Mouse (Mus musculus) midbrain, embryonic 13.5 days (tissue): Measurements from ENCODE around the gene Dpp6. TPM values are rescaled to one million over a fixed set of nuclear protein-coding genes. Genes with fewer than 3 reads are reported as not detected.

Experiments used
- ATAC-seq: fragments of 200-750 bp; cut with Nextera tagmentation; 2 replicates; pipeline ENCODE4 v1.8.0; 2017; ENCODE audit warnings: mild to moderate bottlenecking, moderate TSS enrichment, moderate library complexity
- H3K27ac ChIP-seq: fragments of 300-500 bp; sonication (generic); 2 replicates; pipeline ENCODE4 v1.5.1; 2015; ENCODE audit warnings: inconsistent platforms, mild to moderate bottlenecking, moderate library complexity
- H3K27me3 ChIP-seq: fragments of 300-500 bp; sonication (generic); 2 replicates; pipeline ENCODE4 v1.6.1; 2015; ENCODE audit warnings: mild to moderate bottlenecking, inconsistent platforms
- H3K36me3 ChIP-seq: fragments of 300-500 bp; sonication (generic); 2 replicates; pipeline ENCODE4 v1.6.1; 2015; ENCODE audit warnings: mild to moderate bottlenecking, inconsistent platforms
- H3K4me1 ChIP-seq: fragments of 300-500 bp; sonication (generic); replicated peaks from 2 replicates; pipeline ENCODE4 v1.6.1; 2015; ENCODE audit warnings: inconsistent platforms
- H3K4me2 ChIP-seq: fragments of 300-500 bp; sonication (generic); replicated peaks from 2 replicates; pipeline ENCODE4 v1.6.1; 2015; ENCODE audit warnings: moderate library complexity, mild to moderate bottlenecking, inconsistent platforms
- H3K4me3 ChIP-seq: fragments of 300-500 bp; sonication (generic); replicated peaks from 2 replicates; pipeline ENCODE4 v1.5.1; 2015; ENCODE audit warnings: mild to moderate bottlenecking, inconsistent platforms
- H3K9ac ChIP-seq: fragments of 300-500 bp; sonication (generic); replicated peaks from 2 replicates; pipeline ENCODE4 v1.6.1; 2015; ENCODE audit warnings: mild to moderate bottlenecking, inconsistent platforms
- H3K9me3 ChIP-seq: fragments of 300-500 bp; sonication (generic); 2 replicates; pipeline ENCODE4 v1.6.1; 2016; ENCODE audit warnings: mild to moderate bottlenecking, inconsistent platforms
- WGBS: fragments of 180-500 bp; shearing (Covaris S2); methylation state at CpG from one replicate; pipeline ENCODE4 v1.1.7; 2015; 5-methylcytosine and 5-hydroxymethylcytosine counted together
- polyA plus RNA-seq: library from polyadenylated mRNA; unstranded; fragments of >200 nt; fragmentation: Nextera tagmentation; extraction: Ambion mirVana; gene quantifications from 2 replicates; pipeline ENCODE4 v1.2.1, GENCODE M21; 2015

Gene Dpp6
- polyA plus RNA-seq, 1 experiment from 2014 or later = 46.4 TPM

DNA sequence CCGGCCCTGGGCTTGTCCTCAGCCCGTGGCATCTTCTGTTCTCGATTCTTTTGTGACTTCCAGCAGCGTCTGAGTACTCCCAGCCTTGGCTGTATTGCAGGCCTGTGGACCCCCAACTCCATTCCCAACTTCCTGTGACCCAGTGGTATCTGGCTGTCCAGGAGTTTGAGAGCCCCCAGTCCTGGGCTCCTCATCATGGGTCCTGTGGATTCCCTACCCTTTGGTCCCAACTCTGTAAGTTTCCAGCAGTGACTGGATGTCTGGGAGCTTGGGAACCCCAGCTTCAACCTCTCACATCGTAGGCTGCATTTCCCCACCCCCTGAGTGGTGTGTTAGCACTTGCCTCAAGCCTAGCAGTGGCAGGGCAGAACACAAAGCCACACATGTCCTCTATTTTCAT, 220.8 kb downstream of the Dpp6 start:
- no peak for ATAC-seq
- Histone ChIP-seq H3K27ac (no peak overlapping the region), H3K4me1 (no peaks in the 10 kb centered on the region), H3K9me3 (no peaks in the 10 kb centered on the region), H3K36me3 (no peaks in the 10 kb centered on the region), H3K9ac (no peak overlapping the region), H3K27me3 (no peaks in the 10 kb centered on the region), H3K4me2 (no peak overlapping the region), H3K4me3 (no peak overlapping the region)
- WGBS = 68% methylated on average over 5 of the region's 5 CpGs

DNA sequence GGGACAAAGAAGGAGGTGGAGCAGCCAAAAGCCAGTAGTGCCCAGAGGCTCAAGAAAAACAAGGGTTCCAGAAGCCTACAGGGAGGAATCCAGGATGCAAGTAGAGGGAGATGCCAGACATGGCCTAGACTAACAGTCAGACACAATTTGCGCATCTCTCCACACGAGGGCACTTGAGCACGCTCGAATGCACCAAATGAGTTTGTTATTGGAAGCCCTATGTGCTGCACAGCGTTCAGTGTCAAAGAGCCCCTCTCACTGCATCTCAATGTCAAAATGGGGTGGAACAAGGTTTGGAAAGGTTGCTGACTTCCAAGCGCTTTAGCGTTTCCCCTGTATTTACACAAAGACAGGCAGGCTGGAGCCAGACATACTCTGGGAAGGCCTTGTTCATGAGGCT, 231.2 kb downstream of the Dpp6 start:
- WGBS = 16% methylated on average over 7 of the region's 7 CpGs
- ATAC-seq = peak; percentile 75

DNA sequence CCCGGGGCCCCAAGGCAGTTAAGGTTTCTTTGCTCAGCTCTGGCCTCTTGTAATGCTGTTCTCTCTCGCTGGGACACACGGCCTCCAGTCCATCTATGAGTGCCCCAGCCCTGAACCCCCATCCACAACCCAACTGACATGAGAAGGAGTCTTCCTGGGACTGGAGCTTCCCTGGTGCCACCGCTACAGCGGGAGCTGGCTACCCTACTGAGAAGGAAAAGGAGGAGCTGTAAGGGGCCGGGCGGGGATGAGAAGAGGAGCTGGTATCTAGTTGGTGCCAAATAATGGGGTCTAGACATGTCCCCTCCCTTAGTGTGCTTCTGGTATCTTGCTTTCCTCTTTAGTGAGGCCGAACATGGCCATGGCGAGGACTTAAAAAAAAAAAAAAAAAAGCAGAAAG, 231.9 kb downstream of the Dpp6 start:
- Histone ChIP-seq H3K27ac (peak overlapping the region; percentile 51; the same call in 1 of the 2 replicates), H3K27me3 (peaks cover 3% of the 10 kb centered on the region; the same call in 1 of the 2 replicates), H3K4me3 (peak overlapping the region; percentile 64), H3K4me2 (peak overlapping the region; percentile 91), H3K9me3 (no peaks in the 10 kb centered on the region), H3K9ac (peak overlapping the region; percentile 85), H3K4me1 (peaks cover 22% of the 10 kb centered on the region), H3K36me3 (no peaks in the 10 kb centered on the region)
- ATAC-seq = peak; percentile 66
- WGBS = 5% methylated on average over 9 of the region's 9 CpGs

More for the DNA sequence above, 231.2 kb downstream of the Dpp6 start:
- Histone ChIP-seq H3K27ac (no peak overlapping the region), H3K27me3 (peaks cover 3% of the 10 kb centered on the region; the same call in 1 of the 2 replicates), H3K9ac (no peak overlapping the region), H3K4me2 (no peak overlapping the region), H3K9me3 (no peaks in the 10 kb centered on the region), H3K4me3 (no peak overlapping the region), H3K4me1 (peaks cover 22% of the 10 kb centered on the region), H3K36me3 (no peaks in the 10 kb centered on the region)

DNA sequence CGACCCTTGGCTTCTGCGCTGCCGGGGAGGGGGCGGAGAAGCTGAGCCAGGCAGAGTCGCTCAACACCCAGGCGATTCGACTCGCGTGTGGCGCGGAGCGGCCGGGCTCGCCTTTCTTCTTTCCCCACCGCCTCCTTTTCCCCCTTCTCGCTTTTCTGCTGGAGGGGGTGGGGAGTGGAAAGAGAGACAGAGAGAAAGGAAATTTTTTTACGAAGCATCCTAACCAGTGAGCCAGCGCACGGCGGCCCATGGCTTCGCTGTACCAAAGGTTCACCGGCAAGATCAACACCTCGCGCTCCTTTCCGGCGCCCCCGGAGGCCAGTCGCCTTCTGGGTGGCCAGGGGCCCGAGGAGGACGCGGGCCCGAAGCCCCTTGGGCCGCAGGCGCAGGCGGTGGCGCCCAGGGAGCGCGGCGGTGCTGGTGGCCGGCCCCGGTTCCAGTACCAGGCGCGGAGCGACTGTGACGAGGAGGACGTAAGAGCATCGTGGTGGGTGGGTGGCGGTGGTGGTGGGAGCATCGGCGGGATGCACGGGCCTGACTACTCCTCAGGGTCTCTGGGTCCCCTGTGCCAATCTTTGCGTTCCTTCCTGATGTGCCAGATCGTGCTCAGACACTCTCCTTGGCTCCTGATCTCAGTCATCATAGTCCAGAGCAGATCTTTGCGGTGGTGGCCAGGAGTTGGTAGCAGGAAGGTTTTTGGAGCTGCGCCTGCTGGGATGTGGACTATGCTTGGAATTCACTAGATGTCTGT, 232.5 kb downstream of the Dpp6 start:
- ATAC-seq = peak; percentile 76
- Histone ChIP-seq H3K9me3 (no peaks in the 10 kb centered on the region), H3K4me3 (peak overlapping the region; percentile 64), H3K9ac (peak overlapping the region; percentile 85), H3K36me3 (no peaks in the 10 kb centered on the region), H3K4me1 (peaks cover 22% of the 10 kb centered on the region), H3K27me3 (peaks cover 3% of the 10 kb centered on the region; the same call in 1 of the 2 replicates), H3K4me2 (peak overlapping the region; percentile 91), H3K27ac (peak overlapping the region; percentile 51)
- WGBS = 1% methylated on average over 54 of the region's 55 CpGs

DNA sequence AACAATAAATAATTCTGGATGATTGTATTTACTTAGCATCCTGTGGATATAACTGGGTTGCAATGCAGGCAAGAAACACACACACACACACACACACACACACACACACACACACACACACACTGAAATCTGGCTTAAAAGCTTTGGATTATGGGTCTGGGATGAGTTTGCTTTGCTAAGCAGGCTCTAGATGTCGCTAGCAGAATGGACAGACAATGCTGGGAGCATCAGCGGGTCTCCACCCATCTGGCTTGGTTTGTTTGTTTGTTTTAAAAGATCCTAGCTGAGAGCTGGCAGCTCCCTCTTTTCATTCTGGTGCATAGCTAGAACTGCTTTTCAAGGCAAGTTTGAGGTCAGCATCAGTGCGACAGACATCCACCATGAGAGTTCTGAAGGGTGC, 234.2 kb downstream of the Dpp6 start:
- Histone ChIP-seq H3K4me1 (peaks cover 22% of the 10 kb centered on the region), H3K27me3 (peaks cover 3% of the 10 kb centered on the region; the same call in 1 of the 2 replicates), H3K4me3 (no peak overlapping the region), H3K36me3 (no peaks in the 10 kb centered on the region), H3K4me2 (no peak overlapping the region), H3K27ac (no peak overlapping the region), H3K9ac (no peak overlapping the region), H3K9me3 (no peaks in the 10 kb centered on the region)
- ATAC-seq = no peak
- 35% methylated on average over 3 of the region's 3 CpGs for WGBS

DNA sequence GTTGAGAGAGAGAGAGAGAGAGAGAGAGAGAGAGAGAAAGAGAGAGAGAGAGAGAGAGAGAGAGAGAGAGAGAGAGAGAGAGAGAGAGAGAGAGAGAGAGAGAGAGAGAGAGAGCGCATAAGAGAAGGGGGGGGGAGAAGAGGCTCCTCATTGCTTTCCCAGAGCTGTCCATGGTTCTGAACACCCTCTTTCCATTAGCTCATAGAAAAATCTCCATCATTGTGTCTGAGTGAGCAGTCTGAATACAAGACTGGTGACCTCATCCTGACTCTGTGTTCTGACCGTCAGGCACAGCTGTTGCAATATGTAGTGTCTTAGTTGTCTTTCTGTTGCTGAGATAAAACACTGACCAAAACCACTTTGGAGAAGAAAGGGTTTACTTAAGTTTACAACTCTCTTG, 235.4 kb downstream of the Dpp6 start:
- Histone ChIP-seq H3K9me3 (no peaks in the 10 kb centered on the region), H3K27me3 (peaks cover 3% of the 10 kb centered on the region; the same call in 1 of the 2 replicates), H3K9ac (no peak overlapping the region), H3K27ac (no peak overlapping the region), H3K36me3 (no peaks in the 10 kb centered on the region), H3K4me2 (no peak overlapping the region), H3K4me3 (no peak overlapping the region), H3K4me1 (peaks cover 22% of the 10 kb centered on the region)
- WGBS = 16% methylated on average over 2 of the region's 2 CpGs
- ATAC-seq = no peak

DNA sequence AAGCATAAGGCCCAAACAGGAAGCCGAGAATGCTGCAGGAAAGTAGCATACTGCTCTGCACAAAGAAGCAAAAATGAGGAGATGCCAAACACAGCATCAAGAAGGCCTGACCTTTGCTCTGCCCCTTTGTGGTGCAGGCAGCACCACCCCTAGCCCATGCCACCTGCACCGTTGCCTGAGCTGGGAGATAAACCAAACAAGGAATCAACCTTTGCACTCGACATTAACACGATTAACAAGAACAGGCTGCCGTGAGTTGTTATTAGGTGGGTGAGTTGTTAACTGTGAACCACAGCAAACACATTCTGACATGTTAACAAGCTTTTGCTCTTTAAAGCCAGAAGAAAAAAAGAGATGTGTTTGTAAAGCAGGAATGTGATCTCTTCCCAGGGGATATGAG, 239.4 kb downstream of the Dpp6 start:
- Histone ChIP-seq H3K27ac (no peak overlapping the region), H3K27me3 (no peaks in the 10 kb centered on the region), H3K4me2 (no peak overlapping the region), H3K4me1 (peaks cover 14% of the 10 kb centered on the region), H3K9ac (no peak overlapping the region), H3K4me3 (no peak overlapping the region), H3K9me3 (no peaks in the 10 kb centered on the region), H3K36me3 (no peaks in the 10 kb centered on the region)
- WGBS = 61% methylated on average over 5 of the region's 5 CpGs
- no peak for ATAC-seq

DNA sequence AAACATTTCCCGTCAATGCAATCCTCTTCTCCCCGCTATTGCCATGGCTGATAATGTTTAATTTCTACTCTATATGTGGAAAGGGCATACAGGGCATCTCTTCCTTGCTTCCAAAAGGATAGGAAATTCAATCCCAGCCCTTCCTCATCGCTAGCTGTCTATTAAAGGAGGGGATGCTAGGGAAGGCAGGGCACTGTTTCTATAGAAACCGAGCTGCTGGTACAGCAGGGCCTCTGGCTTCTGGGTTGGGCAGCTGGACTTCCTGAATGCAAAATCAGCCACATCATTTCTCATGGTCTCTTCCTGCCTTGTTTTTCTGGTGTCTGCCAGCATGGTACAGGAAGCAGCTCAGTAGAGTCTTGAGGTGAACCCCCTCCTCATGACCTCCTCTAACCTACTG, 243.1 kb downstream of the Dpp6 start:
- no peaks in the 10 kb centered on the region for H3K9me3 ChIP-seq
- no peak overlapping the region for H3K9ac ChIP-seq
- H3K4me1 ChIP-seq = peaks cover 14% of the 10 kb centered on the region
- H3K4me2 ChIP-seq = no peak overlapping the region
- WGBS = 63% methylated on average over 4 of the region's 4 CpGs
- H3K27ac ChIP-seq = peak overlapping the region; percentile 19; the same call in 1 of the 2 replicates
- ATAC-seq = 0 out of 2 replicates have a peak, but pooled peaks have one; percentile 48
- no peaks in the 10 kb centered on the region for H3K27me3 ChIP-seq
- no peak overlapping the region for H3K4me3 ChIP-seq
- no peaks in the 10 kb centered on the region for H3K36me3 ChIP-seq

DNA sequence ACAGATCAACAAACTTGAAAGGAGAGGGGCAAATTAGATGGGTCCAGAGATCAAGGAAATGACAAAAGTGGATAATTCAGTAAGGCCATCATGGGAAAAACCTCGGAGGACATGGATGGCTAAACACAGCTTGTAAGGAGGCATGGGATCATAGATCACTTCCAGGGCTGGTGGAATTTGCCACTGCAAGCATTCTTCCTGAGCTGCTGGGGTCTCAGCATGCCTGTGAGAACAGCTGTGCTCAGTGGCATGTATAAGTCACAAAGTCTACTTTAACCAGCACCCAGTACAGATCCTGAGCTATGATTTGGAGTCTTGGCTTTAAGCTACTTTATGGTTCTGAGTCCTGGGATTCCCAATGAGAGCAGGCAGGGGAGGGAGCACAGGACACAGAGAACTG, 246.9 kb downstream of the Dpp6 start:
- Histone ChIP-seq H3K9ac (no peak overlapping the region), H3K4me1 (peaks cover 14% of the 10 kb centered on the region), H3K27me3 (no peaks in the 10 kb centered on the region), H3K27ac (no peak overlapping the region), H3K4me3 (no peak overlapping the region), H3K9me3 (no peaks in the 10 kb centered on the region), H3K4me2 (no peak overlapping the region), H3K36me3 (no peaks in the 10 kb centered on the region)
- no peak for ATAC-seq
- 63% methylated on average over 1 of the region's 1 CpGs for WGBS

DNA sequence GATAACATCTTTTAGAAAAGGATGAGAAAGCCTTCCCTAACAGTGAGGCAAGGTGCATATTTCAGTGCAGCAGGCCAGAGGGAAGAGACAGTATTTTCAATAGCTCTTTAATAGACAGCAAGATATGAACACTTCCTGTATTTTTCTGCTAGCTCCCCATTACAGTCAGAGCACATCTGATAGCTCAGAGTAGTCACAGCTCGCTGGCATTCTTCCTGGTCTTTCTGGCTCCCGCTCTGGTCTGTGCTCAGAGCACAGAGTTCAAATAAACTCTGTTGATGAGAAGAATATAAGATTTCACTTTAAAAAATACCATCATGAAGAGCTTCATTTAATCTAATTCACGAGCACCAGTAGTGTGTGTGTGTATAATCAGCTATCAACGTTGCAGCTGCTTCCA, 249.8 kb downstream of the Dpp6 start:
- H3K4me2 ChIP-seq = no peak overlapping the region
- no peak overlapping the region for H3K4me3 ChIP-seq
- H3K9ac ChIP-seq = no peak overlapping the region
- ATAC-seq = no peak
- no peaks in the 10 kb centered on the region for H3K36me3 ChIP-seq
- WGBS = 77% methylated on average over 4 of the region's 4 CpGs
- no peaks in the 10 kb centered on the region for H3K4me1 ChIP-seq
- H3K27ac ChIP-seq = no peak overlapping the region
- H3K9me3 ChIP-seq = no peaks in the 10 kb centered on the region
- H3K27me3 ChIP-seq = no peaks in the 10 kb centered on the region

DNA sequence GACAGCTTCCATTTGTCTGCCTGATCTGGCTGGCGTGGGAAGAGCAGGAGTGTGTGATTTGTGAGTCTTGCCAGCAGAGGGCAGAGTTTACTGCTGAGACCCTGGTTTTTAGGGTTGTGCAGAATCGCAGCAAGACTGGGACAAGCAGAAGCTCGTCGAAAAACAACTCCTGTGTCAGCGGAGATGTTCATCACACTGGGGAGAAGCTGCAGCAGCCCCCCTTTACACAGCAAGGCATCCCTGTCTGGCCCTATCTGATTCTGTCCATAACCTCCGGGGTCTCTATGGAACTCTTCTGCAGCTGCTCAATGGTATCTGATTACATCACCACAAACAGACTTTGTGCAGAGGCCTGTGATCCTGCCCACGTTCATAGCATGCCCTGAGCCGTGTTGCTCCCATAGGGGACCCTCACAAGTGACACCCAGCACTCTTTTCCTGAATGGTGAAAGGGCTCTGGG, 258.2 kb downstream of the Dpp6 start:
- Histone ChIP-seq H3K27ac (no peak overlapping the region), H3K4me3 (no peak overlapping the region), H3K9me3 (no peaks in the 10 kb centered on the region), H3K9ac (no peak overlapping the region), H3K4me1 (peaks cover 7% of the 10 kb centered on the region; the same call in 1 of the 2 replicates), H3K27me3 (no peaks in the 10 kb centered on the region), H3K4me2 (no peak overlapping the region), H3K36me3 (no peaks in the 10 kb centered on the region)
- WGBS = 26% methylated on average over 8 of the region's 8 CpGs
- peak; percentile 76 for ATAC-seq

DNA sequence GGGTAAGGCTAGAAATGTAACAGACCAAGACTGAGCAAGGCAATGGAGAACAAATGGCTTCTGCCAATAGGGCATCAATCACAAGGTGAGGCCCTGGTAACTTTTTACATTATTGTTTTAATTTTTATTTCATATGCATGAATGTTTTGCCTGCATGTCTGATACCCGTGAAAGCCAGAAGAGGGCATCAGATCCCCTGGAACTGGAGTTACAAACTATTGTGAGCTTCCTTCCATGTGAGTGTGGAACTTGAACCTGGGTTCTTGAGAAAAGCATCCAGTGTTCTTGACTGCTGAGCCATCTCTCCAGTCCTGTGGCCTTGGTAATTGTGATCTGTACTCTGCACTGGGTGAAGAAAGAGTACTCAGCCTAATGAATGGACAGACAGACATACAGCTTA, 259.0 kb downstream of the Dpp6 start:
- H3K4me1 ChIP-seq = peaks cover 10% of the 10 kb centered on the region
- no peaks in the 10 kb centered on the region for H3K9me3 ChIP-seq
- H3K27ac ChIP-seq = no peak overlapping the region
- no peak overlapping the region for H3K9ac ChIP-seq
- H3K4me2 ChIP-seq = no peak overlapping the region
- H3K4me3 ChIP-seq = no peak overlapping the region
- no peak for ATAC-seq
- H3K36me3 ChIP-seq = no peaks in the 10 kb centered on the region
- no peaks in the 10 kb centered on the region for H3K27me3 ChIP-seq
- WGBS = 44% methylated on average over 1 of the region's 1 CpGs
